Mouse (Mus musculus): ENCODE data around the gene Ppp1r13l. TPM values are rescaled to one million over a fixed set of nuclear protein-coding genes. Genes with fewer than 3 reads are reported as not detected.

The Ppp1r13l gene
- polyA plus RNA-seq, 1 experiment from 2014 or later, result 4.1 TPM

DNA sequence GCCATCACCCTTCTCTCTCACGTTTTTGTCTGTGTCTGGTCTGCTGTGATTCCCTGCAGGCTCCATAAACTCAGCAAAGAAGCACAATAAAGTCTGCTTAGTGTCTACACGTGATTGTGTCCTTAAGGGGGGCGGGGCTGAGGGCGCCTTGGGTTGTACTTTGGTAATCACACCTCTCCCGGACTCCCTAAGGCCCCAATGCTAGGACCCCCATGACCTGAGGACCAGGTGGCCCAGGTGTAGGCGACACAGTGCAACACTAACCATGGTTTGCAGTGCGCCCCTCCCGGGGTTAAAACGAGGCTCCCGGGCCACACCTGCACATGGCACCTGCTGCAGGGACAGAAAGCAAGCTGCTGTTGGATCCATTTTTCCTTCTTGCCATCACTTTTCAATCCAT, 18.3 kb upstream of the Ppp1r13l start:
- no peak overlapping the region for H3K4me3 ChIP-seq
- WGBS, result 21% methylated on average over 10 of the region's 10 CpGs

DNA sequence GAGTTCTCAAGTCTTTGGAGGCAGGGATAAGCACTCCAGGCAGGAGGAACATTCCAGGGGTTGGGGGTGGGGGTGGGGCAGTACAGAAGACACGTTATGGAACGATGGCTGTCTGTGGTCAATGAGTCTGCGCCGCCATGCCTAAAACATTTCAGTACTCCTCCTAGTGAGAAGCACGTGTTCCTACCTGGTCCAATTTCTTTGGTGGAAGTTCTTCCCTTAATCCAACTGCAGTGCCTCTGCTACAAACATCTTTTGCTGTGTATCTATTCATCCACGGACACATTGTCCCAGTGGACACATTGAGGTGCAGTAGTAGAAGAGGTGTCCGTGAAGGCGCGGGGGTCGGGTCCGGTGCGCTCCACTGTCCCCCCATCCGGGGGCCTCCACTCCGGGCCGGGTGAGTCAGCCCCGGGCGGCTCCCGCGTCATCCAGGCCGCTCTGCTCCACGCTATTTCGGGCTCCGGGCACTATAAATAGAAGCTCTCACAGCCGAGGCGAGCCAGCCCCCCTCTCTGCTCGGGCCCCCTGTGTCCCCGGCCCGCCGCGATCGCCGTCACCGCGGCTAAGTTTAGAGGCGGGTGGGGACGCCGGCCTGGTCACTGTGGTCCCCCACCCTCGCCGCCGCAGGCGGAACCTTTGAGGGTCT, 17.7 kb upstream of the Ppp1r13l start:
- Histone ChIP-seq H3K4me3 (peak overlapping the region; percentile 47), H3K27ac (no peak overlapping the region), H3K27me3 (peaks cover 14% of the 10 kb centered on the region), H3K9me3 (replicated peaks) (no peaks in the 10 kb centered on the region), H3K4me2 (peak overlapping the region; percentile 93), H3K9ac (peak overlapping the region; percentile 72), H3K36me3 (ENCODE audit: poor library complexity, severe bottlenecking) (no peaks in the 10 kb centered on the region), H3K4me1 (peaks cover 36% of the 10 kb centered on the region)
- 0 out of 2 replicates have a peak, but pooled peaks have one; percentile 11 for ATAC-seq
- under 1% methylated on average over 41 of the region's 41 CpGs for WGBS

More for the DNA sequence above, 18.3 kb upstream of the Ppp1r13l start:
- no peaks in the 10 kb centered on the region for H3K36me3 ChIP-seq (ENCODE audit: poor library complexity, severe bottlenecking)
- H3K27ac ChIP-seq, result no peak overlapping the region
- peak overlapping the region; percentile 93 for H3K4me2 ChIP-seq
- H3K27me3 ChIP-seq, result peaks cover 14% of the 10 kb centered on the region
- H3K9ac ChIP-seq, result no peak overlapping the region
- ATAC-seq, result no peak
- H3K9me3 ChIP-seq (replicated peaks), result no peaks in the 10 kb centered on the region
- peaks cover 35% of the 10 kb centered on the region for H3K4me1 ChIP-seq

DNA sequence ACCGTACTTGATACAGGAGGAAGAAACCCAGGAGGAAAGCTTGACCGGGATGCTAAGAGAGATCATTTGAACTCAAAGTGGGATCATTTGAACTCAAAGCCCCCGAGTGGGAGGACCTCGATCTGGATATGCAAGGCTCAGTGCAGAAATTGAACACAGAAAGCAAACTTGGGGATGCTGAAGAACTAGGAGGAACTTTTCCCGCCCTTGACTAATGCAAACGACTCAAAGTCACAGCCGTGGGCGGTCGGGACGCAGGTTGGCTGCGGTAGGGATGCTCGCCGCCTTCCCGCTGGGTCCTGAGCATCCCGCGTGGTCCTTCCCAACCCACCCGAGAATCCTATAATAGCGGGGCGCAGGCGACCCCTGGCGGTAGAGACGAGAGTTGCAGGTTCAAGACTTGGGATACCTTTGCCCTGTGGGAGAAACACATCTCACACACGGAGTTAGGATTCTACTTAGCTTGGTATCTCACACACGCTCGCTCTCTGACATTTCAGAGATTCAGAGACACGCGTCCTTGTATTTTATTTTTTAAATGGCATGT, 17.0 kb upstream of the Ppp1r13l start:
- H3K9ac ChIP-seq, result peak overlapping the region; percentile 72
- H3K4me1 ChIP-seq, result peaks cover 36% of the 10 kb centered on the region
- H3K27ac ChIP-seq, result no peak overlapping the region
- no peaks in the 10 kb centered on the region for H3K9me3 ChIP-seq (replicated peaks)
- peaks cover 14% of the 10 kb centered on the region for H3K27me3 ChIP-seq
- H3K4me3 ChIP-seq, result peak overlapping the region; percentile 47
- WGBS, result under 1% methylated on average over 27 of the region's 27 CpGs
- H3K4me2 ChIP-seq, result peak overlapping the region; percentile 93
- ATAC-seq, result peak; percentile 17; the same call in 1 of the 2 replicates
- H3K36me3 ChIP-seq (ENCODE audit: poor library complexity, severe bottlenecking), result no peaks in the 10 kb centered on the region

- H3K4me3 ChIP-seq, result peak overlapping the region; percentile 4; the same call in 1 of the 2 replicates
- 1% methylated on average over 11 of the region's 11 CpGs for WGBS
Observed at GRCm38 (mm10) chr7:19343210-19343808, 16.2 kb upstream of the Ppp1r13l start.

DNA sequence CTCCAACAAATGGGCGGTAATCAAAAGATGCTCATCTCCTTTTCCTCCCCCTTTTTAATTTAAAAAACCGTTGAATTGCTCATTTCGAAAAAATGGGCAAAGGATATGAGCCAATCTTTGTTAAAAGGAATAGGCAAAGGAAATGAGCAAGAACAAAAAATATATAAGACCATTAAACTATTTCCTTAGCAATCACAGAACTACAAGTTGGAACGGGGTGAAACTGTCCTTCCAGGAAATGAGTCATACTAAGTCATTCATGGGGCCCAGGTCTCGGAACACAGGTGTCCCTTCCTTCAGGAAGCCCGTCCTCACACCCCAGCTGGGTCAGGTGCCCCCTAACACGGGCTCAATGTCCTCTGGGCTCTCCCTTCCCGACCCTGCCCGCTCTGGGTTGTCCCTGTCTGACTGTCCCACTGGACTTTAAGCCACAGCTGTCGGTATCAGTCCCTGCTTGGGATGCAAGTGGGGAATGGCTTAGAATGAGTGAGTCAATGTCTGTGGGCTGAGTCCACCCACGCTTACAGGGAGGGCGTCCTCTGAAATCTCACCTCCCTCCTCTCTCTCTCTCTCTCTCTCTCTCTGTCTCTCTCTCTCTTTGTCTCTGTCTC, 15.2 kb upstream of the Ppp1r13l start, which contains the start of gene Ercc1:
Ercc1 (plus strand) TSS at position 542 of the 611 bp plus-strand sequence.
- WGBS, result 27% methylated on average over 12 of the region's 12 CpGs
- Histone ChIP-seq H3K4me3 (peak within 1 kb of the TSS; percentile 70), H3K36me3 (ENCODE audit: poor library complexity, severe bottlenecking) (peaks cover 15% of the 10 kb centered on the region), H3K9me3 (replicated peaks) (no peaks in the 10 kb centered on the region), H3K27me3 (peaks cover 14% of the 10 kb centered on the region), H3K4me1 (peaks cover 36% of the 10 kb centered on the region), H3K9ac (peak within 1 kb of the TSS; percentile 77), H3K4me2 (peak within 1 kb of the TSS; percentile 84), H3K27ac (peak within 1 kb of the TSS; percentile 84)
- ATAC-seq, result no peak

More at GRCm38 (mm10) chr7:19343210-19343808, 16.2 kb upstream of the Ppp1r13l start:
- Histone ChIP-seq H3K4me2 (peak overlapping the region; percentile 93), H3K36me3 (ENCODE audit: poor library complexity, severe bottlenecking) (peaks cover 5% of the 10 kb centered on the region), H3K9me3 (replicated peaks) (no peaks in the 10 kb centered on the region), H3K27ac (no peak overlapping the region), H3K4me1 (peaks cover 36% of the 10 kb centered on the region), H3K9ac (no peak overlapping the region), H3K27me3 (peaks cover 14% of the 10 kb centered on the region)
- no peak for ATAC-seq

- ATAC-seq, result peak; percentile 96
- H3K4me1 ChIP-seq, result peaks cover 36% of the 10 kb centered on the region
Observed at GRCm38 (mm10) chr7:19344938-19345471, 14.5 kb upstream of the Ppp1r13l start.

GRCm38 (mm10) chr7:19349188-19349915, 10.2 kb upstream of the Ppp1r13l start:
- H3K4me1 ChIP-seq, result peaks cover 14% of the 10 kb centered on the region
- no peak overlapping the region for H3K4me2 ChIP-seq
- H3K4me3 ChIP-seq, result no peak overlapping the region
- no peak overlapping the region; the same call in 1 of the 2 replicates for H3K9ac ChIP-seq
- H3K9me3 ChIP-seq (replicated peaks), result no peaks in the 10 kb centered on the region; the same call in 1 of the 2 replicates
- H3K27me3 ChIP-seq, result no peaks in the 10 kb centered on the region
- H3K36me3 ChIP-seq (ENCODE audit: poor library complexity, severe bottlenecking), result peaks cover 61% of the 10 kb centered on the region
- WGBS, result 92% methylated on average over 13 of the region's 13 CpGs
- no peak for ATAC-seq
- no peak overlapping the region for H3K27ac ChIP-seq

More at GRCm38 (mm10) chr7:19344938-19345471, 14.5 kb upstream of the Ppp1r13l start:
- Histone ChIP-seq H3K4me3 (peak overlapping the region; percentile 70), H3K27me3 (peaks cover 14% of the 10 kb centered on the region), H3K27ac (peak overlapping the region; percentile 84), H3K9ac (peak overlapping the region; percentile 77), H3K9me3 (replicated peaks) (no peaks in the 10 kb centered on the region), H3K4me2 (peak overlapping the region; percentile 84), H3K36me3 (ENCODE audit: poor library complexity, severe bottlenecking) (peaks cover 22% of the 10 kb centered on the region)
- under 1% methylated on average over 31 of the region's 31 CpGs for WGBS

DNA sequence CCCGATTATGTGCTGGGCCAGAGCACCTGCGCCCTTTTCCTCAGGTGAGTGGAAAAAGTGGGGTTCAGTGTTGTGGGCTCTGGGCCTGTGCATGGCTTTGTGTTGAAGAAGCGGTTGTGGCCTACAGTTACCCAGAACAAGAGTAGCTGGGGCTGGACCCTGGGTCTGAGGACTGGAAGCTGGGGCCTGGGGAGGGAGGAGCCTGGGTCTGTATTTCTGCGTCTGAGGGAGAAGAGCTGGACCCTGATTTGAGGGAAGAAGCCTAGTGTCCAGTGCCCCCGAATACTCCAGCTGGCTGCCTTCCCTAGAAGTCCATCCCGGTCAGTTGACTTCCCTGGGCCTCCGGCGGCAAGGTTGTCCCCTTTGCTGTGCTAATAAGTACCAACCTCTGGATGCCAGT, 9.3 kb upstream of the Ppp1r13l start:
- WGBS, result 93% methylated on average over 8 of the region's 8 CpGs
- no peak overlapping the region for H3K4me2 ChIP-seq
- H3K4me1 ChIP-seq, result peaks cover 10% of the 10 kb centered on the region
- H3K27ac ChIP-seq, result no peak overlapping the region
- H3K9ac ChIP-seq, result no peak overlapping the region
- H3K9me3 ChIP-seq (replicated peaks), result no peaks in the 10 kb centered on the region; the same call in 1 of the 2 replicates
- H3K36me3 ChIP-seq (ENCODE audit: poor library complexity, severe bottlenecking), result peaks cover 70% of the 10 kb centered on the region
- ATAC-seq, result no peak
- no peaks in the 10 kb centered on the region for H3K27me3 ChIP-seq
- no peak overlapping the region for H3K4me3 ChIP-seq

GRCm38 (mm10) chr7:19354991-19355390, 4.6 kb upstream of the Ppp1r13l start:
- no peak overlapping the region for H3K4me3 ChIP-seq
- H3K9me3 ChIP-seq (replicated peaks), result no peaks in the 10 kb centered on the region; the same call in 1 of the 2 replicates
- 85% methylated on average over 5 of the region's 5 CpGs for WGBS
- H3K36me3 ChIP-seq (ENCODE audit: poor library complexity, severe bottlenecking), result peaks cover 73% of the 10 kb centered on the region
- H3K9ac ChIP-seq, result no peak overlapping the region
- H3K27ac ChIP-seq, result no peak overlapping the region
- no peak overlapping the region for H3K4me2 ChIP-seq
- no peaks in the 10 kb centered on the region for H3K27me3 ChIP-seq
- peaks cover 11% of the 10 kb centered on the region for H3K4me1 ChIP-seq
- ATAC-seq, result no peak

- no peaks in the 10 kb centered on the region for H3K9me3 ChIP-seq (replicated peaks)
- H3K9ac ChIP-seq, result no peak overlapping the region
- H3K4me3 ChIP-seq, result no peak overlapping the region
- ATAC-seq, result no peak
- no peaks in the 10 kb centered on the region for H3K27me3 ChIP-seq
- 82% methylated on average over 10 of the region's 10 CpGs for WGBS
- no peak overlapping the region for H3K4me2 ChIP-seq
- peaks cover 22% of the 10 kb centered on the region for H3K4me1 ChIP-seq
- H3K36me3 ChIP-seq (ENCODE audit: poor library complexity, severe bottlenecking), result peaks cover 62% of the 10 kb centered on the region
- H3K27ac ChIP-seq, result no peak overlapping the region
Observed at GRCm38 (mm10) chr7:19356311-19356710, 3.2 kb upstream of the Ppp1r13l start.
